7 mouse cellular contexts compared by ENCODE assay signal in genomic region chr8:123423441-123423840, GRCm38 (mm10). TPM values are rescaled to one million over a fixed set of nuclear protein-coding genes. Genes with fewer than 3 reads are reported as not detected.
A peak's percentile ranks its signal among the peaks of the same experiment; 100 is the strongest.
DNase-seq lines count a peak whose midpoint lies in the region; ATAC-seq and TF ChIP-seq lines count a peak whose summit lies in the region.

Gene Def8 (plus strand): TSS chr8:123423527.

- 0 out of 2 replicates have a peak, but pooled peaks cover 2% of the 10 kb centered on the region for H3K9me3 ChIP-seq in MEL (replicated peaks; ENCODE audit: insufficient read depth, low read length)
- H3K9me3 ChIP-seq in intestine, postnatal 0 days (ENCODE audit: control insufficient read depth): peaks cover 12% of the 10 kb centered on the region; the same call in 1 of the 2 replicates
- H3K9me3 ChIP-seq in liver, embryonic 16.5 days (replicated peaks; ENCODE audit: control insufficient read depth, low read length): peaks cover 22% of the 10 kb centered on the region

- no peak for TF ChIP-seq EP300 in MEL (IDR thresholded peaks at IDR 0.05; ENCODE audit: low read depth in 1 of 2, low read length in 2 of 2)

- TF ChIP-seq RAD21 in MEL (IDR thresholded peaks at IDR 0.05; ENCODE audit: low read depth, low read length): no peak

- H3K79me2 ChIP-seq in MEL (ENCODE audit: control insufficient read depth, insufficient read depth, low read length, poor library complexity): no peaks in the 10 kb centered on the region

- no peak for DNase-seq in MEL (ENCODE audit: low read depth, low spot score)
- no peak for DNase-seq in adrenal gland, postnatal 25 days
- no peak for DNase-seq in gastrocnemius, postnatal 25 days
- DNase-seq in right cerebral cortex, postnatal 25 days: no peak
- DNase-seq in frontal cortex, postnatal 10 days (ENCODE audit: low spot score in 2 of 2): no peak

- no peak within 1 kb of the TSS for H3K27ac ChIP-seq in MEL (ENCODE audit: control insufficient read depth, low read depth, low read length)
- H3K27ac ChIP-seq in intestine, postnatal 0 days (ENCODE audit: low read depth, low read length): no peak within 1 kb of the TSS
- no peak within 1 kb of the TSS for H3K27ac ChIP-seq in liver, embryonic 16.5 days (ENCODE audit: low read length)

- H3K4me3 ChIP-seq in MEL (ENCODE audit: control insufficient read depth in 1 of 2, insufficient read depth in 1 of 2, low read depth in 2 of 2, low read length in 2 of 2): peak within 1 kb of the TSS; percentile 60 to 63
- H3K4me3 ChIP-seq in intestine, postnatal 0 days (ENCODE audit: low read depth, low read length): peak within 1 kb of the TSS; percentile 25
- H3K4me3 ChIP-seq in liver, embryonic 16.5 days (ENCODE audit: low read depth, low read length): peak within 1 kb of the TSS; percentile 43

- H3K4me2 ChIP-seq in intestine, postnatal 0 days (replicated peaks; ENCODE audit: low read depth): peak within 1 kb of the TSS; percentile 58
- peak within 1 kb of the TSS; percentile 59 for H3K4me2 ChIP-seq in liver, embryonic 16.5 days (ENCODE audit: low read depth, low read length)

- no peak for TF ChIP-seq POLR2A in MEL (IDR thresholded peaks at IDR 0.05; ENCODE audit: control insufficient read depth in 1 of 2, insufficient read depth in 1 of 2, low read depth in 1 of 2, low read length in 2 of 2, poor library complexity in 1 of 2)

- no peaks in the 10 kb centered on the region; a peak in 1 of 4 replicates for H3K36me3 ChIP-seq in MEL (ENCODE audit: control insufficient read depth in 1 of 2, insufficient read depth in 2 of 2, low read length in 2 of 2)
- H3K36me3 ChIP-seq in intestine, postnatal 0 days (ENCODE audit: control insufficient read depth, insufficient read depth): no peaks in the 10 kb centered on the region
- no peaks in the 10 kb centered on the region for H3K36me3 ChIP-seq in liver, embryonic 16.5 days (ENCODE audit: control insufficient read depth, insufficient read depth)

- peaks cover 4% of the 10 kb centered on the region in 2 experiments; a peak in 3 of 4 replicates for H3K4me1 ChIP-seq in MEL (ENCODE audit: control insufficient read depth in 1 of 2, insufficient read depth in 2 of 2, low read length in 2 of 2)
- no peaks in the 10 kb centered on the region for H3K4me1 ChIP-seq in intestine, postnatal 0 days (replicated peaks; ENCODE audit: control insufficient read depth, insufficient read depth, low read length)
- H3K4me1 ChIP-seq in liver, embryonic 16.5 days (ENCODE audit: control insufficient read depth, low read depth, low read length): peaks cover 5% of the 10 kb centered on the region

- no peak for TF ChIP-seq CTCF in MEL (IDR thresholded peaks at IDR 0.05 in 2 of 3, conservative IDR thresholded peaks at IDR 0.05 in 1 of 3; ENCODE audit: control insufficient read depth in 1 of 3, insufficient read depth in 1 of 3, low read depth in 2 of 3, low read length in 3 of 3, poor library complexity in 1 of 3, severe bottlenecking in 1 of 3)
- no peak for TF ChIP-seq CTCF in intestine, postnatal 0 days (IDR thresholded peaks at IDR 0.05; ENCODE audit: low read depth)

- ATAC-seq in intestine, postnatal 0 days: 0 out of 2 replicates have a peak, but pooled peaks have one; percentile 29
- ATAC-seq in liver, embryonic 16.5 days (ENCODE audit: low read depth): no peak

- H3K27me3 ChIP-seq in MEL (ENCODE audit: control insufficient read depth in 1 of 2, insufficient read depth in 2 of 2, low read length in 2 of 2): no peaks in the 10 kb centered on the region
- no peaks in the 10 kb centered on the region for H3K27me3 ChIP-seq in intestine, postnatal 0 days (replicated peaks; ENCODE audit: control insufficient read depth, insufficient read depth, low read length)
- no peaks in the 10 kb centered on the region for H3K27me3 ChIP-seq in liver, embryonic 16.5 days (ENCODE audit: control insufficient read depth, insufficient read depth, low read depth, low read length)

- 66% methylated on average over 7 of the region's 7 CpGs for WGBS in intestine, postnatal 0 days
- WGBS in liver, embryonic 16.5 days (ENCODE audit: insufficient replicate concordance): 62% methylated on average over 7 of the region's 7 CpGs

- peak within 1 kb of the TSS; percentile 25; the same call in 1 of the 2 replicates for H3K9ac ChIP-seq in MEL (ENCODE audit: control insufficient read depth, low read depth, low read length, poor library complexity, severe bottlenecking)
- H3K9ac ChIP-seq in intestine, postnatal 0 days (ENCODE audit: low read depth, low read length): no peak within 1 kb of the TSS
- H3K9ac ChIP-seq in liver, embryonic 16.5 days (ENCODE audit: low read depth, low read length): no peak within 1 kb of the TSS

TF ChIP-seq in MEL, 35 proteins besides CTCF, POLR2A, EP300 and RAD21:
- TF ChIP-seq POLR2AphosphoS2 (IDR thresholded peaks at IDR 0.05; ENCODE audit: low read length) (no peak), ZKSCAN1 (IDR thresholded peaks at IDR 0.05; ENCODE audit: low read depth, low read length) (no peak)

RNA-seq across cellular contexts. Expression of gene Def8, which starts in this region (rescaled TPM):
- total RNA-seq in MEL (2012; rRNA removed): 23.8 and 26.0 TPM in 2 replicates
- polyA plus RNA-seq in MEL (2012; ENCODE audit: insufficient read depth in 1 of 2, insufficient read length in 2 of 2, low read depth in 1 of 2, low replicate concordance in 2 of 2, missing spikeins in 1 of 2): 10 to 100 TPM in 1 of 2 experiments, not detected in 1; 34.0 TPM
- 19.1 and 29.4 TPM in 2 replicates for total RNA-seq in adrenal gland, postnatal 25 days (2021)
- total RNA-seq in gastrocnemius, postnatal 25 days (2021): 10 to 100 TPM; 37.8 to 38.2 TPM
- polyA plus RNA-seq in intestine, postnatal 0 days (2015; fragmentation: Nextera tagmentation; extraction: Ambion mirVana): 16.6 and 18.4 TPM in 2 replicates
- 9.9 and 11.3 TPM in 2 replicates for polyA plus RNA-seq in liver, embryonic 16.5 days (2015; fragmentation: Nextera tagmentation; extraction: Ambion mirVana)
